25 mouse cellular contexts compared by ENCODE assay signal in the genomic region with DNA sequence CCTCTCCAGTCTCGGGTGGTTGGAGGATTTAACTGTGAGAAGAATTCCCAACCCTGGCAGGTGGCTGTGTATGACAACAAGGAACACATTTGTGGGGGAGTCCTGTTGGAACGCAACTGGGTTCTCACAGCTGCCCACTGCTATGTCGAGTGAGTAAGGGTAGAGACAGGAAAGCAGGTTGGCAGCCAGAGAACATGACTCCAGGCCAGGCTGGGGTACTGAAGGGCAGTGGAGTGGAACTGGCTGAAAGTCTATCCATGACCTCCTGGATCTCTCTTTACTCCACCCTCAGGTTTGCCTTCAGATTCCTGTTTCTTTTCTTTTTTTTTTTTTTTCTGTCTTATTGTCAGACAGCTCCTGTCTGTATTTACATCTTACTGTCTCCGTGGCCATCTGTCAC. TPM values are rescaled to one million over a fixed set of nuclear protein-coding genes. Genes with fewer than 3 reads are reported as not detected.
DNase-seq lines count a peak whose midpoint lies in the region; ATAC-seq lines count a peak whose summit lies in the region.
"Had no signal": no experiment of that assay in that cellular context is flagged by ENCODE, and none has a peak within 500 bp of the region (broad histone marks: within the 10 kb centered on the region; RNA-seq: fewer than 3 reads in every experiment).

No protein-coding gene starts in this region.

- H3K36me3 ChIP-seq in forebrain, embryonic 13.5 days (ENCODE audit: poor library complexity, severe bottlenecking), result no peaks in the 10 kb centered on the region
- H3K36me3 ChIP-seq: forebrain, embryonic 15.5 days; heart, embryonic 13.5 days; limb, embryonic 15.5 days; midbrain, embryonic 10.5 days; neural tube, embryonic 13.5 days had no signal

- ATAC-seq in frontal cortex, adult (ENCODE audit: low TSS enrichment), result no peak
- no peak for ATAC-seq in forebrain, embryonic 13.5 days
- ATAC-seq: activated CD4-positive, CD25-positive, alpha-beta regulatory T cell, adult 4 months; forebrain, embryonic 15.5 days had no signal

- H3K4me3 ChIP-seq in forebrain, embryonic 13.5 days, result no peak overlapping the region
- H3K4me3 ChIP-seq: forebrain, embryonic 15.5 days; heart, embryonic 13.5 days; limb, embryonic 15.5 days; midbrain, embryonic 10.5 days; neural tube, embryonic 13.5 days had no signal

- no peak overlapping the region for H3K9ac ChIP-seq in forebrain, embryonic 13.5 days
- H3K9ac ChIP-seq: forebrain, embryonic 15.5 days; heart, embryonic 13.5 days; limb, embryonic 15.5 days; neural tube, embryonic 13.5 days had no signal

- WGBS in forebrain, embryonic 13.5 days, result 80% methylated on average over 4 of the region's 4 CpGs

- H3K27me3 ChIP-seq in forebrain, embryonic 13.5 days, result no peaks in the 10 kb centered on the region
- H3K27me3 ChIP-seq: CH12.LX; forebrain, embryonic 15.5 days; heart, embryonic 13.5 days; limb, embryonic 15.5 days; neural tube, embryonic 13.5 days had no signal

- peak; percentile 1 to 39 for DNase-seq in frontal cortex, adult 2 months (ENCODE audit: extremely low spot score in 1 of 2, low spot score in 1 of 2)
- peak; percentile 12 to 38 for DNase-seq in kidney, adult 8-10 months
- DNase-seq in kidney, postnatal 36 days, result peak; percentile 30 to 33
- DNase-seq in left cerebral cortex, postnatal 25 days (ENCODE audit: low spot score in 2 of 2), result peak; percentile 10 to 50
- DNase-seq in gastrocnemius, adult 18-20 months (ENCODE audit: low spot score), result no peak
- DNase-seq in c-Kit-positive CD71-positive TER-119-positive erythroid progenitor cells, embryonic 14.5 days (ENCODE audit: low spot score), result no peak
- DNase-seq: adrenal gland, postnatal 25 days; cerebellum, adult 9-11 months; gastrocnemius, postnatal 36 days; lung, adult 18-20 months; lung, postnatal 36 days; retina, postnatal 1 day; thymus, adult 2 months had no signal

- intact Hi-C loops in left cerebral cortex, postnatal 25 days (cut with DNase I), result no loop called here

- no peaks in the 10 kb centered on the region for H3K4me1 ChIP-seq in forebrain, embryonic 13.5 days
- H3K4me1 ChIP-seq: forebrain, embryonic 15.5 days; heart, embryonic 13.5 days; limb, embryonic 15.5 days; midbrain, embryonic 10.5 days; neural tube, embryonic 13.5 days had no signal

- H3K9me3 ChIP-seq in forebrain, embryonic 13.5 days (replicated peaks), result no peaks in the 10 kb centered on the region
- H3K9me3 ChIP-seq: forebrain, embryonic 15.5 days; heart, embryonic 13.5 days; limb, embryonic 15.5 days; midbrain, embryonic 10.5 days; neural tube, embryonic 13.5 days had no signal

- H3K4me2 ChIP-seq in forebrain, embryonic 13.5 days, result no peak overlapping the region
- H3K4me2 ChIP-seq: forebrain, embryonic 15.5 days; heart, embryonic 13.5 days; limb, embryonic 15.5 days; neural tube, embryonic 13.5 days had no signal

- H3K27ac ChIP-seq in forebrain, embryonic 13.5 days, result no peak overlapping the region
- H3K27ac ChIP-seq: forebrain, embryonic 15.5 days; heart, embryonic 13.5 days; limb, embryonic 15.5 days; midbrain, embryonic 10.5 days; neural tube, embryonic 13.5 days had no signal

RNA-seq across cellular contexts. Expression of a gene that starts 2.2 kb away (rescaled TPM):
- polyA plus RNA-seq in frontal cortex, adult 2 months (2012; rRNA removed), result not detected in 2 replicates
- not detected for total RNA-seq in left cerebral cortex, postnatal 25 days (2021)
- total RNA-seq in gastrocnemius, adult 18-20 months (2021), result not detected
- polyA plus RNA-seq in forebrain, embryonic 13.5 days (2015; fragmentation: Nextera tagmentation; extraction: Ambion mirVana), result not detected in 2 replicates
- total RNA-seq: adrenal gland, postnatal 25 days; CH12.LX; gastrocnemius, postnatal 36 days; hematopoietic stem cell, adult 5-6 weeks; layer of hippocampus, postnatal 25 days; monocyte, adult 5-6 weeks had no signal
- polyA plus RNA-seq: activated CD4-positive, CD25-positive, alpha-beta regulatory T cell, adult 4 months; forebrain, embryonic 15.5 days; heart, embryonic 13.5 days; limb, embryonic 15.5 days; midbrain, embryonic 10.5 days; neural tube, embryonic 13.5 days had no signal

RNA-seq across cellular contexts. Expression of a gene that starts 13.8 kb away (rescaled TPM):
- polyA plus RNA-seq in frontal cortex, adult 2 months (2012; rRNA removed), result not detected in 2 replicates
- not detected for total RNA-seq in left cerebral cortex, postnatal 25 days (2021)
- not detected for total RNA-seq in gastrocnemius, adult 18-20 months (2021)
- not detected in 2 replicates for polyA plus RNA-seq in forebrain, embryonic 13.5 days (2015; fragmentation: Nextera tagmentation; extraction: Ambion mirVana)
- total RNA-seq: adrenal gland, postnatal 25 days; CH12.LX; gastrocnemius, postnatal 36 days; hematopoietic stem cell, adult 5-6 weeks; layer of hippocampus, postnatal 25 days; monocyte, adult 5-6 weeks had no signal
- polyA plus RNA-seq: activated CD4-positive, CD25-positive, alpha-beta regulatory T cell, adult 4 months; forebrain, embryonic 15.5 days; heart, embryonic 13.5 days; limb, embryonic 15.5 days; midbrain, embryonic 10.5 days; neural tube, embryonic 13.5 days had no signal

RNA-seq across cellular contexts. Expression of a gene that starts 19.2 kb away (rescaled TPM):
- not detected in 2 replicates for polyA plus RNA-seq in frontal cortex, adult 2 months (2012; rRNA removed)
- not detected for total RNA-seq in left cerebral cortex, postnatal 25 days (2021)
- total RNA-seq in gastrocnemius, adult 18-20 months (2021), result not detected
- polyA plus RNA-seq in forebrain, embryonic 13.5 days (2015; fragmentation: Nextera tagmentation; extraction: Ambion mirVana), result not detected in 2 replicates
- total RNA-seq: adrenal gland, postnatal 25 days; CH12.LX; gastrocnemius, postnatal 36 days; hematopoietic stem cell, adult 5-6 weeks; layer of hippocampus, postnatal 25 days; monocyte, adult 5-6 weeks had no signal
- polyA plus RNA-seq: activated CD4-positive, CD25-positive, alpha-beta regulatory T cell, adult 4 months; forebrain, embryonic 15.5 days; heart, embryonic 13.5 days; limb, embryonic 15.5 days; midbrain, embryonic 10.5 days; neural tube, embryonic 13.5 days had no signal

RNA-seq across cellular contexts. Expression of a gene that starts 23.2 kb away (rescaled TPM):
- polyA plus RNA-seq in frontal cortex, adult 2 months (2012; rRNA removed), result not detected in 2 replicates
- not detected for total RNA-seq in left cerebral cortex, postnatal 25 days (2021)
- not detected for total RNA-seq in gastrocnemius, adult 18-20 months (2021)
- not detected in 2 replicates for polyA plus RNA-seq in forebrain, embryonic 13.5 days (2015; fragmentation: Nextera tagmentation; extraction: Ambion mirVana)
- total RNA-seq: adrenal gland, postnatal 25 days; CH12.LX; gastrocnemius, postnatal 36 days; hematopoietic stem cell, adult 5-6 weeks; layer of hippocampus, postnatal 25 days; monocyte, adult 5-6 weeks had no signal
- polyA plus RNA-seq: activated CD4-positive, CD25-positive, alpha-beta regulatory T cell, adult 4 months; forebrain, embryonic 15.5 days; heart, embryonic 13.5 days; limb, embryonic 15.5 days; midbrain, embryonic 10.5 days; neural tube, embryonic 13.5 days had no signal

RNA-seq across cellular contexts. Expression of a gene that starts 43.0 kb away (rescaled TPM):
- polyA plus RNA-seq in frontal cortex, adult 2 months (2012; rRNA removed), result not detected in 2 replicates
- total RNA-seq in left cerebral cortex, postnatal 25 days (2021), result not detected
- not detected for total RNA-seq in gastrocnemius, adult 18-20 months (2021)
- not detected in 2 replicates for polyA plus RNA-seq in forebrain, embryonic 13.5 days (2015; fragmentation: Nextera tagmentation; extraction: Ambion mirVana)
- total RNA-seq: adrenal gland, postnatal 25 days; CH12.LX; gastrocnemius, postnatal 36 days; hematopoietic stem cell, adult 5-6 weeks; layer of hippocampus, postnatal 25 days; monocyte, adult 5-6 weeks had no signal
- polyA plus RNA-seq: activated CD4-positive, CD25-positive, alpha-beta regulatory T cell, adult 4 months; forebrain, embryonic 15.5 days; heart, embryonic 13.5 days; limb, embryonic 15.5 days; midbrain, embryonic 10.5 days; neural tube, embryonic 13.5 days had no signal

Comparison
In these comparisons a context has a peak if more than half of its experiments do, and no peak if none do; other contexts are left out.
1. DNase-seq: peak in frontal cortex, adult 2 months (2 of 2), kidney, adult 8-10 months (2 of 2), kidney, postnatal 36 days (2 of 2) and left cerebral cortex, postnatal 25 days (2 of 2); none in gastrocnemius, adult 18-20 months (single experiment) and c-Kit-positive CD71-positive TER-119-positive erythroid progenitor cells, embryonic 14.5 days (single experiment).